Mouse (Mus musculus): ENCODE measurements at regions not wholly inside any gene's neighbourhood (a gene's known extent, or its start where the extent isn't known, plus 50 kb on each side); places are given as distances from the start of the nearest gene placed in this dataset.

DNA sequence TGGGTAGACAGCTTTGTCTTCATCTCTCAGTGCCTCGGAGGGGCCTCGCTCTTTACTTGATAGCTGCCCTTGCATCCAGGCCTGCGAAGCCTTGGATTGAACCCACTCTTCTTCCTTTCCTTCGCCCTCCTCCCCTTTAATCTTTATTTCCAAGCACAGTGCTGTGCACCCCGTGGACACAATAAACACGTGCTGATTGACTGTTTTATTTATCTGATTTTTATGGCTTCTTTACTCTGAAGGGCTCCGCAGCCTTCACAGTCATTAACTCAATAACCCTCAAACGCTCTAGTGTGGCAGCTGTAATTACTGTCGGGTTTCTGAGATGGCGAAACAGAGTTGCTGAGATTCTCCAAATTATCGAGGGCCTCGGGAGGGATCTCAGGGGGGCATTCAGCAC, 127.9 kb upstream of the Mphosph6 start:
- no peak overlapping the region for H3K4me3 ChIP-seq
- no peak for TF ChIP-seq CTCF (conservative IDR thresholded peaks at IDR 0.05)
- DNase-seq (ENCODE audit: low spot score in 2 of 2), result no peak
- no peak overlapping the region for H3K27ac ChIP-seq

DNA sequence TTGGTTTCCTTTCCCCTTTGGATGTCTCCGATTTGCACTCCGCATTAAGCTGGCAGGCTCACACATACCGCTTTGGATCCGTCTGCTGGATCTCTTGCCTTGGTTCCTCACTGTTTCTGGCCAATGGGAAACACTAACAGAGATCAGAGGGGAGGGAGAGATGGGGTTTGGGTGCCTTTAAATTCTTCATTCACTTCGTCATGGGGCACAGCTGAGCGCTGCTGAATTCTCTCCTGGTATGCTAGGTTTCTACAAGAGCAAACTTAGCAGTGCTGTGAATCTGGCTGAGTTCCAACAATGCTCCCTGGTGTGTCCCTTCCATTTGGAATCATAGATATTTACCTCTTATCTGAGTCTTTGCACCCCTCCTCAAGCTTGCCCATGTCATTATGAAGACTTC, 121.6 kb upstream of the Mphosph6 start:
- no peak for DNase-seq (ENCODE audit: low spot score in 2 of 2)
- Histone ChIP-seq H3K27ac (no peak overlapping the region), H3K4me3 (no peak overlapping the region)
- no peak for TF ChIP-seq CTCF (conservative IDR thresholded peaks at IDR 0.05)

DNA sequence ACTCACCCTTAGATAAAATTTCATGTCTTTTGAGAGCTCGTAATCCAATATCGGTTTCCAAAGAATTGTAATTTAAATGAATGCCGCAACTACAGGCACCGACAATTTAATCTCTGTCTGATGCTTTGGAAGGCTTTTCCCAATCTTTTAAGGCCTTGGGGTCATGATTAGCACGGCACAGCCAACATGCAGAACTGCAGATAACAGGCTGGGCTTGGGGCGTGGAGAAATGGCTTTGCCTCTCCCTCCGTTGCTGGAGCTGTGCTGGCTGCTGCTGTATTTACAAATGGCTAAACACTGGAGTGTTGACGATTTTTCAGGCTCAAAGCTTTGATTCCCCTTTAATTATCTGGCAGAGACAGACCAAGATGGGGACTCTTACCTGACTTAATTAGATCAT, 101.3 kb upstream of the Mphosph6 start:
- Histone ChIP-seq H3K27ac (no peak overlapping the region), H3K4me3 (no peak overlapping the region)
- DNase-seq (ENCODE audit: low spot score in 2 of 2), result no peak
- TF ChIP-seq CTCF (conservative IDR thresholded peaks at IDR 0.05), result no peak

DNA sequence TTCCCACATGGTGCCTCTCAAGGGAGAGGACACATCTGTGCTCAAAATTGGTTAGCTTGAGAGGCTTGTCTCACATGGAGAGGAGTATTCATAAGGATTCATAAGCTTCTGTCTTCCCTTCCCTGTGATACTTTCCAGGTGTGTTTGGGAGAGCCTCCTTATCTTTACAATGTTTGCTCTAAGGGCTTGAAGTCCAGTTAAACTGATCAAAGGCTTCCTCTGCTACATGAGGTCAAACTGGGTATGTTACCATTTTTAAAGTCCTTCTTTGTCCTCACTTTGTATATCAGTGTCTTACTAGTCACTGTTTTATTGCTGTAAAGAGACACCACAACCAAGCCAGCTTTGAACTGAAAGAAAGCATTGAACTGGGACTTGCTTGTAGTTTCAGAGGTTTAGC, 98.1 kb upstream of the Mphosph6 start:
- TF ChIP-seq CTCF (conservative IDR thresholded peaks at IDR 0.05), result no peak
- H3K27ac ChIP-seq, result no peak overlapping the region
- H3K4me3 ChIP-seq, result no peak overlapping the region
- no peak for DNase-seq (ENCODE audit: low spot score in 2 of 2)

DNA sequence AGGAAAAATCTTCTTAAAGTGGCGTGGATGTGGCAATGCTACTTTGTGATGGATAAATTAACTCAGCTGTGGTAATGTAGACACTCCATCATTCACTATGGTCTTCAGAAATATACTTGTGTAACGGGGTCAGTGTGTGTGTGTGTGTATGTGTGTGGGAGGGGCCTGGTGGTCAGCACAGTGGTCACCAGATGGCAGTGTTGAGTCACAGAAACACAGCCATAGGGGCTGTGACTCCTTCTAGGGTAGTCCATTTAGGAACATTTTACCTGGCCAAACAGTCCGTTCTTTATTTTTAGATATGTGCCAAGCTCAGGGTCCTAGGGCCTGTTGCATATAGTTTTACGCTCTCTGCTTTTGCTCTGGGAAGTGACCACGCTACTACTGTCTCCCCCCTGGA, 96.3 kb upstream of the Mphosph6 start:
- peak in 1 of 2 experiments; percentile 14 for DNase-seq (ENCODE audit: low spot score in 2 of 2)
- Histone ChIP-seq H3K27ac (no peak overlapping the region), H3K4me3 (no peak overlapping the region)
- peak; percentile 67 for TF ChIP-seq CTCF (conservative IDR thresholded peaks at IDR 0.05)

DNA sequence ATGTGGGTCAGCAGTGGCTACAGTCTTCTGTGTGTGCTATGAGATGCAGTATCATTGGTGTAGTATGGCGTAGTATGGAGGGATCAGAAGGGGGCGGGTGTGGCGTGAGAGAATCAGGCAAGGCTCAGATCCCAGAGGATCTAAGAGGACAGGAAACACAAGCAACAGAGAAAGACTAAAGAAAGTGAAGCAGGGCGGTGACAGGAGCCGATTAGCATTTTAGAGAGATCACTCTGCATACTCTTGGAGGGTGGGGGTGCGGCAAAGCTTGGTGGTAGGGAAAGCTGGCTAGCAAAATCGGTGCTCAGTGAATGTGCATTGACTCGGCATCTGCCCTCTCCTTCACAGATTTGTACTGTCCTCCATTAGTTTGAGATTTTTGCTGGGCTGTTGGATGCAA, 93.1 kb upstream of the Mphosph6 start:
- no peak overlapping the region for H3K4me3 ChIP-seq
- no peak overlapping the region for H3K27ac ChIP-seq
- TF ChIP-seq CTCF (conservative IDR thresholded peaks at IDR 0.05), result no peak
- DNase-seq (ENCODE audit: low spot score in 2 of 2), result no peak

DNA sequence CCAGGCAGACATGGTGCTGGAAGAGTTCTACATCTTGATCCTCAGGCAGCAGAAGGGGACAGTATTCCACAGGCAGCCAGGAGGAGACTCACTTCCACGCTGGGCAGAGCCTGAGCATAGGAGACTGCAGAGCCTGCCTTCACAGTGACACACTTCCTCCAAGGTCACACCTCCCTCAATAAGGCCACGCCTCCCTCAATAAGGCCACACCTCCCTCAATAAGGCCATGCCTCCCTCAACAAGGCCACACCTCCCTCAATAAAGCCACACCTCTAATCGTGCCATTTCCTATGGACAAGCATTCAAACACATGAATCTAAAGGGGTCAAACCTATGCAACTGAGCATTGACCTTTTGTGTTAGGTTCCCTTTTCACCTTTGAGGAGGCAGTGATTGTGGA, 88.5 kb upstream of the Mphosph6 start:
- H3K4me3 ChIP-seq, result no peak overlapping the region
- no peak for TF ChIP-seq CTCF (conservative IDR thresholded peaks at IDR 0.05)

DNA sequence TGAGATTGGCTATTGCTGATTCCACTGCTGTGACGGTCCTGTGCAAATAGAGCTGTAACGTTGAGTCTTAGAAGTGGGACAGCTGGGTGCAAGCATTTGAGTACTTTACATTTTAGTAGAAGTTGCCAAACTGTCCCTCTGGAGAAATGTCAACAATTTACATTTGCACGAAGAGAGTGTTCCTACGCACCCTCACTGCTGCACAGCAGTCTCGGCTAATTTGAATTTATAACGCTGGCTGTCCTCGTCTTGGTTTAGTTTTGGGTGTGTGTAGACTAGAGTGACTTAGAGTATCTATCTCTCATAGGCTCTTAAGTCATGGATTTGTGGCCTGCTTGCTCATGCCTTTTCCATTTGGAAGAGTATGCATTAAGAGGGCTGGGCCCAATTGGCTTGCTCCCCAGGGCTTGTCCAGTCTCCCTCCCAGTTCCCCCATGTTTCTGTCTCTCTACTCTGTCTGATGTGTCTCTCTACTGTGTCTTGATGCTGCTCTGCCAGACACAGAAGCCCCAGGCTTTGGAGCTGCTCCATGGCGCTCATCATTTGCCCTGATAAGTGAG, 79.8 kb upstream of the Mphosph6 start:
- TF ChIP-seq CTCF (conservative IDR thresholded peaks at IDR 0.05), result no peak
- Histone ChIP-seq H3K4me3 (no peak overlapping the region), H3K27ac (no peak overlapping the region)
- DNase-seq (ENCODE audit: low spot score in 2 of 2), result peak in 1 of 2 experiments; percentile 10

More for the DNA sequence above, 88.5 kb upstream of the Mphosph6 start:
- no peak for DNase-seq (ENCODE audit: low spot score in 2 of 2)
- H3K27ac ChIP-seq, result no peak overlapping the region

DNA sequence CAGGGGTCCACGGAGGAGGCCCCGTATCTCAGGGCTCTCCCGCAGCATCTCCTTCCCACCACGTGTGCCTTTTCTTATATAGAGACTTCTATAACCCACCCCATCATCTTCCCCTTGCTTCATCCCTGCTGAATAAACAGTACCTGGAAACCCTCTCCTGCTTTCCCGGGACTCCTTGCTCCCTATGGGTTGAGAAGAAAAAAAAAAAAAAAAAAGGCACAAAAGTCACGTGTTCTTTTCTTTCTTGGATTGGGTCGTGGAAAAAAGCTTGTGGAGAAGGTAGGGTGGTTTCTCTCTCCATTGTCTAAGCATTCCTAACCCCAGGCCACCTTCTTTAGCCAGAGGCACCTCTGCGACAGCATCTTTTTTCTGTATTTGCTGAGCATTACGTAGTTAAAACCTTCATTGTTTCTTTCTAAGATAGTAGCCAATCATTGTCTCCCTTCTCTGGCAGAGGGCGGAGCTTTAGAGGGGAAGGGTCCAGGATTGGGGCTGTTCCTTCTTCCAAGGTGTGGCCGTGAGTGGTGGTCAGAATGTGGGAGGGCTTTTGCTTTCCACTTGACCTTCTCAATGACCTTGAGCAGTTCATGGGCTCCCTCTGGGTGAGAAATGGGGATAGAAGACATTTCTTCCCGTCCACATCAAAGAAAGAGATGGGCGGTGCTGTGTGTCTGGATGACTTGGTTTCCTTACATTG, 78.7 kb upstream of the Mphosph6 start:
- Histone ChIP-seq H3K4me3 (no peak overlapping the region), H3K27ac (no peak overlapping the region)
- DNase-seq (ENCODE audit: low spot score in 2 of 2), result no peak
- no peak for TF ChIP-seq CTCF (conservative IDR thresholded peaks at IDR 0.05)

DNA sequence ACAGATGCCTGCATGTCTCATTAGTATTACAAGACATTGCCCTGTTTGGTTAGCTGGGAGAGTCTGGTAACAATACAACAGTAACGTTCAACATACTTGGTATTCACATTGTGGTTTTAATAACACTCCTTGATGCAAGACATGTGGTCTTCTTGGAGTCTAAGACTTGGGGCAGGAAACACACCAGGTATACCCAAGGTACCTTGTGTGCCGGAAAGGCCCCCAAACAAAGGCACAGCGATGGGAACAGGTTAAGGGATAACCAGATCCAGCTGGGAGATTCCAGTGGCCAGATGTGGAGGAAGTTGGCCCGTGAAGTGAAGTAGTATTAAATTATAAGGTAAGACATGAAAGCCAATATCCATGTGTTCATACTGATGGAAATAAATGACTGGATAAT, 71.9 kb upstream of the Mphosph6 start:
- no peak overlapping the region for H3K27ac ChIP-seq
- H3K4me3 ChIP-seq, result no peak overlapping the region
- no peak for TF ChIP-seq CTCF (conservative IDR thresholded peaks at IDR 0.05)
- no peak for DNase-seq (ENCODE audit: low spot score in 2 of 2)

DNA sequence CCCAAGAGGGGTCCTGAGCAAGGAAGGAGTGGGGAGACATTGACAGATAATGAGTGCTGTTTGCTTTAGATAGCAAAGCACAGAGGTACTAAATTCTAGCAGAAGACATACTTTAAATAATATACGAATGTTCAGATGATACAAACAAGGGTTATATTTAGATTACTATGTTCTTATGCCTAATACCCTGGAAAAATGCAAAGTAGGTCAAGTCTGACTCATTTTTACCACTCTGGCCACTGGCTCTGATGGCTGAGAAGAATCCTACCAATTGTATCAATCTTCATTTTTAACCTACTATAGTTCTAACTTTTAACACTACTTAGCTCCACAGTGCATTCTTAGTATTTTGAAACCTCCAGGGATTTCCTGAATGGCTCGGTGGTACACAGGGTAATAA, 65.4 kb upstream of the Mphosph6 start:
- no peak for TF ChIP-seq CTCF (conservative IDR thresholded peaks at IDR 0.05)
- DNase-seq (ENCODE audit: low spot score in 2 of 2), result no peak

DNA sequence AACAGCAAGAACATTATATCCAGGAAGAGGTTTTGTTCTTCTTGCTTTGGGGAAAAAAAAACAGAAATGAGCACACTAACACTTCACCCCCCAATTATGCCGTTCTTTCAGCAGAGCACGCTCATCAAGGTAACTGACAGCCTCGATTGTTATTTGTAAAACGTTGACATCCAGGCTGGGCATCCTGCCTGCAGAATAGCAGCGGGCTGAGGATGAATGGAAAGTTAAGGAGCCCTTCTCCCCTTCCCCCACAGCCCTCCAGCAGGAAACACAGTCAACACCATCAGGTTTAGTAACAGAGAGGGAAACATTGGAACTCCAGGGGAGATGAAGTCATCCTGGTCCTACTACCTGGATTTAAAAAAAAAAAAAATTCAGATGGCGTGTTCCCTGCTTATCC, 63.3 kb upstream of the Mphosph6 start:
- no peak overlapping the region for H3K27ac ChIP-seq
- no peak for DNase-seq (ENCODE audit: low spot score in 2 of 2)
- no peak for TF ChIP-seq CTCF (conservative IDR thresholded peaks at IDR 0.05)
- no peak overlapping the region for H3K4me3 ChIP-seq

More for the DNA sequence above, 65.4 kb upstream of the Mphosph6 start:
- Histone ChIP-seq H3K27ac (no peak overlapping the region), H3K4me3 (no peak overlapping the region)

DNA sequence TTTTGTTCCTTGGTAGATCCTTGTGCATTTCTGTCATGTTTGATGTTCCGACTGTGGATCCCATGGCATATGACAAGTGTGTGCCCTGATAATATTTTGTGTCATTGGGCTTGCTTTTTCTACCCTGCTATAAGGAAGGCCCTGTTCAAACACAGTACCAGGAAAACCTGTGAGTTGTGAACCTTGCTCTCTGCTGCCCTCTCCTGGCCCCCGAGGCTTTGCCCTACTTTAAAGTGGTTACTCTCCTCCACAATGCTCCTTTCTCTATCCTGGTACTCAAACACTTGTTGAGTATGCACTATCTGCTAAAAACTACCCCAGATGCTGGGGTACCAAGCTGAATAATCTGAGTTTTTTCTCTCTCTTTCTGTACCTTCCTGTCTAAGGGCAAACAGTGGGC, 62.1 kb upstream of the Mphosph6 start:
- H3K4me3 ChIP-seq, result no peak overlapping the region
- H3K27ac ChIP-seq, result no peak overlapping the region
- DNase-seq (ENCODE audit: low spot score in 2 of 2), result peak; percentile 12 to 65
- TF ChIP-seq CTCF (conservative IDR thresholded peaks at IDR 0.05), result peak; percentile 80

DNA sequence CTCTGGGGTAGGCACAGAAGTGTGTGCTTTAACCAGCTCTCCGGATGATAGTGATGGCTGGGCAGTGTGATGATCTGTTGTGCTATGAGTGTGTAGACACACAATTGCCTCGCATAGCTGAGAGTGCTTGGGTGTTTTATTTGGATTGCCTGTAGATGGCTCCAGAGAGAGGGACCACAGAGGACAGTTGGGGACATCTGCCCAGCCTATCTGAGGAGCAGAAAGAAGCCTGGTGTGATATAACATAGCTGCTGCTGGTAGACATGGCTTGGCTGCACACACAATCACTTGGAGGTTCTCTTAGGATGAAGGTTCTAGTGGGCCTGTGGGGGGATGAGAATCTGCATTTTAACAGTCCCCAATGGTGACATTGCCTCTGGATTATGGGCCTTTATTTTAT, 60.6 kb upstream of the Mphosph6 start:
- DNase-seq (ENCODE audit: low spot score in 2 of 2), result no peak
- Histone ChIP-seq H3K27ac (no peak overlapping the region), H3K4me3 (no peak overlapping the region)
- TF ChIP-seq CTCF (conservative IDR thresholded peaks at IDR 0.05), result peak; percentile 58
